ENCODE assay signal across 7 mouse cellular contexts in the genomic region with DNA sequence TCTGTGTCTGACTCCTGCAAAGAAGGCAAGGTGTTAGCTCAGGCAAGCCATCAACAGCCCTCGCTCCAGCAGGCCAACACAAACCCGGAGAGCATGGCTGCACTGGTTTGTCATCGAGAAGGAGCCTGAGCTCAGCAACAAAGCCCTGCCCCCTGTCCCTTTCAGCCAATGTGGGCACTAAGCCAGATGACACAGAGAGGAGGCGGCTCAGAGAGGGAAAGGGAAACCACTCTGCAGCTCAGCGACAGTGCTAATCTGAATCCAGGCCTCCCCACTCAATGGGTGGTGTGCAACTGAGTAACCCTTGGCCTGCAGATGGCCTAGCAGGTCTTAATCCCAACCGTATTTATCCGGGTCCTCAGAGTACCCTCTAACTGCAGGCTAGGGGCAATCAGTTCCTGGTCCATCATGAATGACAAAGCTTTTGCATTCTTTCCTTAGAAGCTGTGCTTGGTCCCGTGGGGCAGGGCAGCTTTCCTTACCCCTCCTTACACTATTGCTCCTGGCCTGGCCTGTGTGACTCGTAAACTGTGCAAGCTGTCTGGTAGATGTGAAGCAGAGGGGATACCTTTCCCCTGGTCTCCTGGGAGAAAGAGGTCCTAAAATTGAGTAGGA. TPM values are rescaled to one million over a fixed set of nuclear protein-coding genes. Genes with fewer than 3 reads are reported as not detected.
DNase-seq lines count a peak whose midpoint lies in the region.

No protein-coding gene starts in this region.

- DNase-seq in layer of hippocampus, adult 11-12 months (ENCODE audit: low spot score) = peak; percentile 51
- DNase-seq in layer of hippocampus, postnatal 10 days (ENCODE audit: low spot score in 2 of 2) = no peak
- DNase-seq in ES-CJ7 (ENCODE audit: low read depth, low spot score) (peak; percentile 79), ZHBTc4 (ENCODE audit: low read depth, low spot score) (peak; percentile 75)
- peak; percentile 33 for DNase-seq in heart, postnatal 25 days (ENCODE audit: low spot score)
- no peak for DNase-seq in c-Kit-positive CD71-positive TER-119-positive erythroid progenitor cells, embryonic 14.5 days (ENCODE audit: low spot score)
- DNase-seq in embryo, embryonic 10.5 days (ENCODE audit: low spot score) = no peak

- intact Hi-C loops in heart, postnatal 25 days (cut with DNase I) = loop anchor here (5.0 kb wide), 2 partner anchors 83 to 142 kb away; no protein-coding TSS in a partner anchor

RNA-seq across cellular contexts. Expression of gene Iqck, which starts 4.8 kb away (rescaled TPM):
- 1 to 10 TPM; 3.3 to 4.5 TPM for total RNA-seq in layer of hippocampus, postnatal 10 days (2021)
- under 1 TPM; 0.44 to 0.64 TPM for total RNA-seq in heart, postnatal 25 days (2021)

RNA-seq across cellular contexts. Expression of gene Knop1, which starts 5.3 kb away (rescaled TPM):
- total RNA-seq in layer of hippocampus, postnatal 10 days (2021) = 10 to 100 TPM; 36.3 to 36.5 TPM
- total RNA-seq in heart, postnatal 25 days (2021) = 10 to 100 TPM; 14.6 to 15.3 TPM

Comparison
In these comparisons a context has a peak if more than half of its experiments do, and no peak if none do; other contexts are left out.
1. DNase-seq: peak in layer of hippocampus, adult 11-12 months (single experiment), ES-CJ7 (single experiment), ZHBTc4 (single experiment) and heart, postnatal 25 days (single experiment); none in layer of hippocampus, postnatal 10 days (0 of 2), c-Kit-positive CD71-positive TER-119-positive erythroid progenitor cells, embryonic 14.5 days (single experiment) and embryo, embryonic 10.5 days (single experiment).